In the genomic region with DNA sequence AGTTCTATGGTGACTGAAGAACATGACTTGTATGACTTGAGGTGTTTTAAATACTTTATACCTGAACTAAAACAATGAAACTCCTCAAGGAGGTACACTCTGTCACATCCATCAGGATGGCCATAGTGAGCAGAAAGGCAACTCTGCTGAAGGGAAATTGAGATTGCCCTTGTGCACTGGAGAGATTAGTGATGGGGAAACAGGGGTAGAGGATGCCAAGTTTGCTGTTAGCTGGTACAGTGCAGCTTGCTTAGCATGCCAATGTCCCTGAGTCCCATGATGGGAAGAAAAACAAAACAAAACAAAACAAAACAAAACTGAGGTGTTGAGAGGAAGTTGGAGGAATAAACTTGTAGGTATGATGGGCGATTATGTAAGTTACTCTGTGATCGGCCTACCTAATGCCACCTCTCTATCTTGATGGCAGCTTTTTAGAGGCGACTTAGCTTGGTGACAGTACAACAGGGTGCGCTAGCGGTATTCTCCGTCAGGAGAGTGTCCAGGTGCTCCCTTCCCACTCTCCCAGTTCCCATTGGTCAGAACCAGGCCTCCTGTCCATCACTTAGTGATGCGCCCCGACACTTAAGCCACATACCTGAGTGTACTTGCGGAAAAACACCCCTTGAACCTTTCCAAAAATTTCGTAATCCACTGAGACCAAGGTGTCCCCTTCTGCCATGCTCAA, we compare ENCODE assay signal across 1 mouse cellular context.
TF ChIP-seq lines count a peak whose summit lies in the region.

No protein-coding gene starts in this region.

TF ChIP-seq in ES-E14, 5 proteins besides CTCF, POLR2A, EP300 and RAD21 (continued from another document):
- no peak for TF ChIP-seq ZC3H11A (IDR thresholded peaks at IDR 0.05; ENCODE audit: borderline replicate concordance, low read depth, low read length)
- TF ChIP-seq CHD2 (IDR thresholded peaks at IDR 0.05; ENCODE audit: low read depth, low read length): no peak
- no peak for TF ChIP-seq ZNF384 (IDR thresholded peaks at IDR 0.05; ENCODE audit: low read depth, low read length)
- no peak for TF ChIP-seq MAFK (IDR thresholded peaks at IDR 0.05; ENCODE audit: insufficient read depth, low read depth, low read length)
